Mouse (Mus musculus) liver, embryonic 14.5 days (tissue): Measurements from ENCODE around the gene Vps13c. TPM values are rescaled to one million over a fixed set of nuclear protein-coding genes. Genes with fewer than 3 reads are reported as not detected.

Source experiments
- ATAC-seq: fragments of 200-750 bp; cut with Nextera tagmentation; 2 replicates; pipeline ENCODE4 v1.8.0; 2017; ENCODE audit warnings: moderate number of reproducible peaks, mild to moderate bottlenecking, moderate library complexity; ENCODE audit not compliant: insufficient read depth
- DNase-seq, 3 experiments: peaks; one replicate each; pipeline ENCODE4 v3.0.0-alpha.2; 2012 to 2013; ENCODE audit warnings: low read depth in 3 of 3, low spot score in 3 of 3
- H3K27ac ChIP-seq: fragments of 300-500 bp; sonication (generic); 2 replicates; pipeline ENCODE4 v1.5.1; 2014; ENCODE audit warnings: moderate library complexity, mild to moderate bottlenecking, control low read depth, inconsistent platforms
- H3K27me3 ChIP-seq: fragments of 300-500 bp; sonication (generic); 2 replicates; pipeline ENCODE4 v1.6.1; 2014; ENCODE audit warnings: mild to moderate bottlenecking, low read length, moderate library complexity; ENCODE audit not compliant: control insufficient read depth, insufficient read depth
- H3K36me3 ChIP-seq: fragments of 300-500 bp; sonication (generic); replicated peaks from 2 replicates; pipeline ENCODE4 v1.6.1; 2014; ENCODE audit warnings: low read depth; ENCODE audit not compliant: control insufficient read depth, insufficient read depth
- H3K4me1 ChIP-seq, 2 experiments: fragments of 200-500 bp in 1 of 2; fragments of 300-500 bp in 1 of 2; sonication (generic) in 1 of 2; replicated peaks; 2 replicates each; pipeline ENCODE4 v1.6.1; 2012 to 2014; ENCODE audit warnings: antibody characterized with exemption in 1 of 2, inconsistent platforms in 1 of 2, low read length in 1 of 2; ENCODE audit not compliant: control insufficient read depth in 2 of 2, insufficient read depth in 2 of 2
- H3K4me2 ChIP-seq: fragments of 300-500 bp; sonication (generic); 2 replicates; pipeline ENCODE4 v1.6.1; 2014; ENCODE audit warnings: low read depth, mild to moderate bottlenecking, control low read depth, moderate library complexity
- H3K4me3 ChIP-seq, 2 experiments: fragments of 200-500 bp in 1 of 2; fragments of 300-500 bp in 1 of 2; sonication (generic) in 1 of 2; 2 replicates each; pipeline ENCODE4 v1.5.1; 2012 to 2014; ENCODE audit warnings: low read depth in 2 of 2, low read length in 2 of 2, mild to moderate bottlenecking in 2 of 2, control low read depth in 1 of 2, inconsistent platforms in 1 of 2, moderate library complexity in 1 of 2; ENCODE audit not compliant: insufficient read depth in 1 of 2
- H3K9ac ChIP-seq: fragments of 300-500 bp; sonication (generic); replicated peaks from 2 replicates; pipeline ENCODE4 v1.6.1; 2014; ENCODE audit warnings: mild to moderate bottlenecking, control low read depth, moderate library complexity
- H3K9me3 ChIP-seq: fragments of 300-500 bp; sonication (generic); 2 replicates; pipeline ENCODE4 v1.6.1; 2016; ENCODE audit warnings: low read length, mixed read lengths; ENCODE audit not compliant: control insufficient read depth
- CTCF ChIP-seq: IDR thresholded peaks from 2 replicates; pipeline ENCODE4 v1.5.1; 2016; ENCODE audit warnings: antibody characterized with exemption, low read depth, control low read depth
- EP300 ChIP-seq: IDR thresholded peaks from 2 replicates; pipeline ENCODE4 v1.6.1; 2016; ENCODE audit warnings: antibody characterized with exemption, low read depth
- WGBS: fragments of 180-500 bp; shearing (Covaris S2); extraction: QIAGEN DNeasy Blood & Tissue Kit; methylation state at CpG from one replicate; pipeline ENCODE4 v1.1.7; 2014; ENCODE audit not compliant: insufficient replicate concordance; 5-methylcytosine and 5-hydroxymethylcytosine counted together
- polyA plus RNA-seq, 2 experiments: library from polyadenylated mRNA; depleted of rRNA in 1 of 2; stranded (reverse) in 1 of 2; unstranded in 1 of 2; fragments of >200 nt; fragmentation: Nextera tagmentation in 1 of 2; extraction: Ambion mirVana in 1 of 2; gene quantifications; 2 replicates each; pipeline versions ENCODE4 v1.2.1 to v1.2.3; 2012 to 2014

The Vps13c gene
- polyA plus RNA-seq, 2 experiments, result 6.6 to 7.2 TPM

- no peaks in the 10 kb centered on the region for H3K36me3 ChIP-seq
- DNase-seq (no peak), ATAC-seq (peak; percentile 46)
- peak overlapping the region; percentile 50 to 71 for H3K4me3 ChIP-seq
- H3K4me2 ChIP-seq, result peak overlapping the region; percentile 94
- H3K9ac ChIP-seq, result peak overlapping the region; percentile 38; the same call in 1 of the 2 replicates
- peaks cover 6 to 8% of the 10 kb centered on the region in 2 experiments for H3K4me1 ChIP-seq
- no peaks in the 10 kb centered on the region for H3K9me3 ChIP-seq
- WGBS, result 2% methylated on average over 55 of the region's 57 CpGs
- no peak overlapping the region for H3K27ac ChIP-seq
- H3K27me3 ChIP-seq, result peaks cover 36% of the 10 kb centered on the region
- TF ChIP-seq CTCF (no peak), EP300 (no peak)
These were observed 8.7 kb upstream of the Vps13c start for GRCm38 (mm10) chr9:67831359-67832045.

GRCm38 (mm10) chr9:67832046-67832605, 8.1 kb upstream of the Vps13c start, which contains the start of gene C2cd4a:
C2cd4a (minus strand) TSS chr9:67832330.
- no peak within 1 kb of the TSS for H3K27ac ChIP-seq
- H3K4me3 ChIP-seq, result peak within 1 kb of the TSS; percentile 50 to 71
- peaks cover 36% of the 10 kb centered on the region for H3K27me3 ChIP-seq
- H3K36me3 ChIP-seq, result no peaks in the 10 kb centered on the region
- 6% methylated on average over 20 of the region's 20 CpGs for WGBS
- peak within 1 kb of the TSS; percentile 38; the same call in 1 of the 2 replicates for H3K9ac ChIP-seq
- no peak for TF ChIP-seq EP300
- TF ChIP-seq CTCF, result no peak
- ATAC-seq, result no peak
- H3K4me2 ChIP-seq, result peak within 1 kb of the TSS; percentile 94
- H3K4me1 ChIP-seq, result peaks cover 6 to 8% of the 10 kb centered on the region in 2 experiments
- DNase-seq, result no peak
- H3K9me3 ChIP-seq, result no peaks in the 10 kb centered on the region

- no peak overlapping the region for H3K27ac ChIP-seq
- H3K4me1 ChIP-seq, result peaks cover 20 to 24% of the 10 kb centered on the region in 2 experiments
- 78% methylated on average over 5 of the region's 5 CpGs for WGBS
- ATAC-seq (no peak), DNase-seq (no peak)
- H3K4me3 ChIP-seq, result no peak overlapping the region
- no peak overlapping the region for H3K9ac ChIP-seq
- TF ChIP-seq CTCF (no peak), EP300 (no peak)
- no peaks in the 10 kb centered on the region for H3K36me3 ChIP-seq
- H3K27me3 ChIP-seq, result peaks cover 27% of the 10 kb centered on the region
- no peak overlapping the region for H3K4me2 ChIP-seq
- H3K9me3 ChIP-seq, result no peaks in the 10 kb centered on the region
These were observed 5.7 kb upstream of the Vps13c start for GRCm38 (mm10) chr9:67834535-67834934.

GRCm38 (mm10) chr9:67837311-67837710, 2.9 kb upstream of the Vps13c start:
- DNase-seq (no peak), ATAC-seq (no peak)
- H3K9ac ChIP-seq, result no peak overlapping the region
- no peak overlapping the region for H3K27ac ChIP-seq
- peaks cover 34 to 36% of the 10 kb centered on the region in 2 experiments for H3K4me1 ChIP-seq
- H3K4me3 ChIP-seq, result no peak overlapping the region
- WGBS, result 65% methylated on average over 2 of the region's 2 CpGs
- H3K9me3 ChIP-seq, result no peaks in the 10 kb centered on the region
- TF ChIP-seq CTCF, result no peak
- no peak for TF ChIP-seq EP300
- no peaks in the 10 kb centered on the region for H3K36me3 ChIP-seq
- peaks cover under 1% of the 10 kb centered on the region for H3K27me3 ChIP-seq
- no peak overlapping the region for H3K4me2 ChIP-seq

- H3K4me2 ChIP-seq, result peak overlapping the region; percentile 94
- no peaks in the 10 kb centered on the region for H3K27me3 ChIP-seq
- H3K9me3 ChIP-seq, result no peaks in the 10 kb centered on the region
- peak overlapping the region; percentile 9 to 14; a peak in 2 of 4 replicates for H3K4me3 ChIP-seq
- peak overlapping the region; percentile 4 for H3K27ac ChIP-seq
- peaks cover 43 to 62% of the 10 kb centered on the region in 2 experiments for H3K4me1 ChIP-seq
- no peak for ATAC-seq
- no peak for TF ChIP-seq EP300
- no peak for TF ChIP-seq CTCF
- WGBS, result 15% methylated on average over 5 of the region's 5 CpGs
- no peaks in the 10 kb centered on the region; the same call in none of the 2 replicates for H3K36me3 ChIP-seq
- DNase-seq, result no peak
- H3K9ac ChIP-seq, result peak overlapping the region; percentile 5; the same call in 1 of the 2 replicates
These were observed 2.6 kb downstream of the Vps13c start for GRCm38 (mm10) chr9:67842797-67843196.
